Mouse (Mus musculus) small intestine, adult 2 months (tissue): ENCODE measurements around the gene Ear1.

Experiments used
- CTCF ChIP-seq: fragments of 200-500 bp; IDR thresholded peaks from 2 replicates; pipeline ENCODE4 v1.5.1; 2012; ENCODE audit warnings: low read depth, mild to moderate bottlenecking, control low read depth, inconsistent platforms, low read length, moderate library complexity, mixed read lengths; ENCODE audit not compliant: insufficient replicate concordance, insufficient read length; ENCODE audit errors: extremely low read depth
- POLR2A ChIP-seq: fragments of 200-500 bp; IDR thresholded peaks from 2 replicates; pipeline ENCODE4 v1.6.1; 2012; ENCODE audit warnings: low read depth, mild to moderate bottlenecking, control low read depth, inconsistent platforms, low read length, moderate library complexity

DNA sequence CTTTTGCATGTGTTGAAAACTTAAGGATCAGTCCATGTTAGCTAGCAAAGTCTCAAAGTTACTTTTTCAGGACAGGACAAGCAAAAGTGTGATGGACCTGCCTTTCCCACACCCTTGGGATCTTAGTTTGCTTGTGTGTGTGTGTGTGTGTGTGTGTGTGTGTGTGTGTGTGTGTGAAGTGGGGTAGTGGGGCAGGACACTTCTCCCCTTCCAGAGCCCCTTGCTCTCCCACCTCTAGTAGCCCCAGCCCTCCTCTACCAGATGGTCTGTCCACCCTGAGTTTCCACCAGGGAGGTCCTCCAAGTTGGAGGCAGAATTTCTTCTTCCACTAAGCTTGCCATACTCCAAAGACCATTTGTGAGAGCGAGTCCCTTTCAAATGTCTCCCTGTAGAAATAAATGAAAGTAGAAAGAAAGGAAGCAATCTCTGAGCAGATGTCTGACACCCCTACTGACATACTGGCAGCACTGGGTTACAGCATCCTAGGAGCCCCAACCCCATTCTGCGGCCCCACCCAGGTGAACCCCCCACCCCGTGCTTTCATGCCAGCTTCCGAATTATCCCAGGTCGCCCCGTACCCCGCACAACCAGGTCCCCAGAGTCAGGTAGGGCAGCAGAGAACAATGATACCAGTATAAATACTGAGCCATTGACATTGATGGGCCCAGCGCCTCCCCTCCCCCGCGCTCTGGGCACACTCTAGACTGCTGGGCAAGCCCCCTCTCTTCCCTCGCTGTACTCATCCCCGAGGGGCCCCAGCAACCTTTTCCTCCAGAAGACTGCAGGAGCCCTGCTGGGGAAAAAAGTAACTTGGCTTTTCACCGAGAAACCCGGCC, 79.0 kb downstream of the Ear1 start:
- no peak for TF ChIP-seq POLR2A
- TF ChIP-seq CTCF, result no peak
